Mouse (Mus musculus): ENCODE data around the gene Olfr517.

DNA sequence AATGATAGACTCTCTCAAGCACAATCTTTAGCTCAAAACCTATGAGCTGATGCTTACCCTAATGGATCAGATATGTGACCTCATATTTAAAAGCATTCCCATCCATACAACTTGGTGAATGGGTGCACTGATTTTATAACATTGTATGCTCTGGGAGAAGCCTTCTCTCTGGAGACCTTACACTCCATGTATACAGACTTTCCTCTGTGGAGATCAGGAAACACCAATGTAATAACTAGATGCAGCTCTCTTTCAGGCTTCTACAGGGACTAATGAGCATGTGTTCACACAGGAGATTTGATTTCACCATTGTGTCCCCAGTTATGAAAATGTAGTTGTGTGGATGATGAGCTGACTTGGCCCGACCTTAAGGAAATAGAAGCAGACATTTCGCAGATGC lies 21.8 kb downstream of the Olfr517 start, which contains the start of gene Olfr516:
- TF ChIP-seq CTCF (IDR thresholded peaks at IDR 0.05; ENCODE audit: borderline replicate concordance, extremely low read depth, insufficient read depth, insufficient read length) (no peak), POLR2A (IDR thresholded peaks at IDR 0.05; ENCODE audit: borderline replicate concordance, extremely low read depth, insufficient read depth, insufficient read length, poor library complexity, severe bottlenecking) (no peak)

Measured in brain, embryonic 14.5 days (tissue).